Mouse (Mus musculus) brain, embryonic 14.5 days (tissue): ENCODE measurements around the gene Spock3. TPM values are rescaled to one million over a fixed set of nuclear protein-coding genes. Genes with fewer than 3 reads are reported as not detected.
"Not testable (repeated sequence)": the region's sequence is repeated elsewhere in the genome, so short reads cannot be mapped to it uniquely, and the experiment has no call there.

Experiments used
- DNase-seq: peaks from one replicate; pipeline ENCODE4 v3.0.0-alpha.2; 2011; ENCODE audit warnings: low read depth
- CTCF ChIP-seq: fragments of 200-500 bp; IDR thresholded peaks from 2 replicates; pipeline ENCODE4 v1.5.1; 2012; ENCODE audit warnings: inconsistent platforms, mild to moderate bottlenecking, moderate library complexity, borderline replicate concordance; ENCODE audit not compliant: insufficient read depth, insufficient read length; ENCODE audit errors: extremely low read depth
- POLR2A ChIP-seq: fragments of 200-500 bp; IDR thresholded peaks from 2 replicates; pipeline ENCODE4 v1.6.1; 2012; ENCODE audit warnings: mild to moderate bottlenecking, inconsistent platforms, borderline replicate concordance; ENCODE audit not compliant: poor library complexity, insufficient read depth, insufficient read length, severe bottlenecking; ENCODE audit errors: extremely low read depth
- polyA plus RNA-seq: library from polyadenylated mRNA; depleted of rRNA; stranded (reverse); fragments of >200 nt; gene quantifications from 2 replicates; pipeline ENCODE4 v1.2.3, GENCODE M21; 2012; rRNA removed

Gene Spock3
- 14.1 and 28.6 TPM in 2 replicates for polyA plus RNA-seq

- TF ChIP-seq CTCF (no peak), POLR2A (no peak)
- DNase-seq: no peak
Measured at GRCm38 (mm10) chr8:62950709-62951108, at the start of gene Spock3. Gene Spock3 (plus strand): TSS chr8:62951009.

GRCm38 (mm10) chr8:62951173-62952134 lies 645 bp downstream of the Spock3 start:
- DNase-seq: peak; percentile 88
- TF ChIP-seq POLR2A (0 out of 2 replicates have a peak, but pooled peaks have one; percentile 15), CTCF (no peak)

- peak; percentile 62 for DNase-seq
- TF ChIP-seq POLR2A (no peak), CTCF (no peak)
Measured at GRCm38 (mm10) chr8:62952481-62952880, 1.7 kb downstream of the Spock3 start.

GRCm38 (mm10) chr8:62962608-62963007 lies 11.8 kb downstream of the Spock3 start:
- DNase-seq: no peak
- TF ChIP-seq POLR2A: no peak
- no peak for TF ChIP-seq CTCF

- peak; percentile 62 for DNase-seq
- TF ChIP-seq CTCF: no peak
- no peak for TF ChIP-seq POLR2A
Measured at GRCm38 (mm10) chr8:62969802-62970372, 19.1 kb downstream of the Spock3 start.

- TF ChIP-seq POLR2A (no peak), CTCF (no peak)
- DNase-seq: no peak
Measured at GRCm38 (mm10) chr8:63088984-63089383, 138.2 kb downstream of the Spock3 start.

GRCm38 (mm10) chr8:63098200-63098599 lies 147.4 kb downstream of the Spock3 start:
- DNase-seq: peak; percentile 49
- TF ChIP-seq CTCF (no peak), POLR2A (no peak)

- TF ChIP-seq CTCF (no peak), POLR2A (no peak)
- DNase-seq: peak; percentile 12
Measured at GRCm38 (mm10) chr8:63109761-63110160, 159.0 kb downstream of the Spock3 start.

- peak; percentile 24 for DNase-seq
- TF ChIP-seq CTCF: no peak
- no peak for TF ChIP-seq POLR2A
Measured at GRCm38 (mm10) chr8:63112919-63113318, 162.1 kb downstream of the Spock3 start.

GRCm38 (mm10) chr8:63120508-63120907 lies 169.7 kb downstream of the Spock3 start:
- TF ChIP-seq CTCF: no peak
- TF ChIP-seq POLR2A: no peak
- peak; percentile 42 for DNase-seq

GRCm38 (mm10) chr8:63135406-63135805 lies 184.6 kb downstream of the Spock3 start:
- TF ChIP-seq CTCF (no peak), POLR2A (no peak)

GRCm38 (mm10) chr8:63163861-63164260 lies 213.1 kb downstream of the Spock3 start:
- DNase-seq: not testable (repeated sequence)

More at GRCm38 (mm10) chr8:63135406-63135805, 184.6 kb downstream of the Spock3 start:
- no peak for DNase-seq
